Mouse (Mus musculus) midbrain, embryonic 16.5 days (tissue): Measurements from ENCODE around the gene Dyrk3. TPM values are rescaled to one million over a fixed set of nuclear protein-coding genes. Genes with fewer than 3 reads are reported as not detected.

Experiments used
- ATAC-seq: fragments of 200-750 bp; cut with Nextera tagmentation; 2 replicates; pipeline ENCODE4 v1.8.0; 2017; ENCODE audit warnings: moderate TSS enrichment
- H3K27ac ChIP-seq: fragments of 300-500 bp; sonication (generic); 2 replicates; pipeline ENCODE4 v1.5.1; 2014; ENCODE audit warnings: mild to moderate bottlenecking, low read length, mixed read lengths
- H3K27me3 ChIP-seq: fragments of 300-500 bp; sonication (generic); 2 replicates; pipeline ENCODE4 v1.6.1; 2014; ENCODE audit warnings: low read depth, low read length, mixed read lengths; ENCODE audit not compliant: control insufficient read depth, insufficient read depth
- H3K36me3 ChIP-seq: fragments of 300-500 bp; sonication (generic); 2 replicates; pipeline ENCODE4 v1.6.1; 2014; ENCODE audit warnings: mild to moderate bottlenecking, low read length, moderate library complexity, mixed read lengths; ENCODE audit not compliant: control insufficient read depth, insufficient read depth
- H3K4me1 ChIP-seq: fragments of 300-500 bp; sonication (generic); 2 replicates; pipeline ENCODE4 v1.6.1; 2014; ENCODE audit warnings: mild to moderate bottlenecking, low read length, mixed read lengths; ENCODE audit not compliant: control insufficient read depth, insufficient read depth
- H3K4me2 ChIP-seq: fragments of 300-500 bp; sonication (generic); 2 replicates; pipeline ENCODE4 v1.6.1; 2014; ENCODE audit warnings: mild to moderate bottlenecking, low read length, mixed read lengths
- H3K4me3 ChIP-seq: fragments of 300-500 bp; sonication (generic); 2 replicates; pipeline ENCODE4 v1.5.1; 2014; ENCODE audit warnings: low read depth, mild to moderate bottlenecking, low read length, moderate library complexity, mixed read lengths
- H3K9ac ChIP-seq: fragments of 300-500 bp; sonication (generic); 2 replicates; pipeline ENCODE4 v1.6.1; 2014; ENCODE audit warnings: low read depth, low read length, mixed read lengths
- H3K9me3 ChIP-seq: fragments of 300-500 bp; sonication (generic); replicated peaks from 2 replicates; pipeline ENCODE4 v1.6.1; 2014; ENCODE audit warnings: mild to moderate bottlenecking, low read length, mixed read lengths; ENCODE audit not compliant: control insufficient read depth, poor library complexity, severe bottlenecking
- WGBS: fragments of 180-500 bp; shearing (Covaris S2); extraction: QIAGEN DNeasy Blood & Tissue Kit; methylation state at CpG from one replicate; pipeline ENCODE4 v1.1.7; 2014; 5-methylcytosine and 5-hydroxymethylcytosine counted together
- polyA plus RNA-seq: library from polyadenylated mRNA; unstranded; fragments of >200 nt; fragmentation: Nextera tagmentation; extraction: Ambion mirVana; gene quantifications from 2 replicates; pipeline ENCODE4 v1.2.1, GENCODE M21; 2015

The Dyrk3 gene
- polyA plus RNA-seq, 1 experiment from 2014 or later = 14.1 TPM

- WGBS = 77% methylated on average over 2 of the region's 2 CpGs
- H3K36me3 ChIP-seq = no peaks in the 10 kb centered on the region
Measured at GRCm38 (mm10) chr1:131141449-131141848, 3.3 kb upstream of the Dyrk3 start.

GRCm38 (mm10) chr1:131139102-131140095, 1.3 kb upstream of the Dyrk3 start:
- 76% methylated on average over 11 of the region's 11 CpGs for WGBS
- peak overlapping the region; percentile 88; the same call in 1 of the 2 replicates for H3K9ac ChIP-seq
- peak overlapping the region; percentile 96 for H3K27ac ChIP-seq
- no peaks in the 10 kb centered on the region for H3K9me3 ChIP-seq
- H3K4me2 ChIP-seq = peak overlapping the region; percentile 88
- no peak for ATAC-seq
- no peaks in the 10 kb centered on the region for H3K36me3 ChIP-seq
- H3K4me3 ChIP-seq = peak overlapping the region; percentile 86
- no peaks in the 10 kb centered on the region for H3K27me3 ChIP-seq
- peaks cover 29% of the 10 kb centered on the region for H3K4me1 ChIP-seq

More at GRCm38 (mm10) chr1:131141449-131141848, 3.3 kb upstream of the Dyrk3 start:
- H3K4me2 ChIP-seq = no peak overlapping the region
- H3K27me3 ChIP-seq = no peaks in the 10 kb centered on the region
- ATAC-seq = no peak
- no peaks in the 10 kb centered on the region for H3K9me3 ChIP-seq
- peaks cover 9% of the 10 kb centered on the region for H3K4me1 ChIP-seq
- H3K27ac ChIP-seq = no peak overlapping the region
- H3K9ac ChIP-seq = no peak overlapping the region
- no peak overlapping the region for H3K4me3 ChIP-seq

GRCm38 (mm10) chr1:131137717-131138118, 422 bp downstream of the Dyrk3 start:
- Histone ChIP-seq H3K4me2 (peak overlapping the region; percentile 88), H3K4me3 (peak overlapping the region; percentile 86), H3K36me3 (no peaks in the 10 kb centered on the region), H3K9ac (peak overlapping the region; percentile 88), H3K9me3 (no peaks in the 10 kb centered on the region), H3K27me3 (no peaks in the 10 kb centered on the region), H3K27ac (peak overlapping the region; percentile 96), H3K4me1 (peaks cover 34% of the 10 kb centered on the region)
- 0% methylated on average over 14 of the region's 36 CpGs for WGBS
- ATAC-seq = peak; percentile 90

- 2% methylated on average over 5 of the region's 5 CpGs for WGBS
- Histone ChIP-seq H3K27ac (peak overlapping the region; percentile 25), H3K4me1 (peaks cover 34% of the 10 kb centered on the region), H3K27me3 (no peaks in the 10 kb centered on the region), H3K36me3 (no peaks in the 10 kb centered on the region), H3K4me2 (peak overlapping the region; percentile 88), H3K4me3 (peak overlapping the region; percentile 86), H3K9me3 (no peaks in the 10 kb centered on the region), H3K9ac (peak overlapping the region; percentile 45)
- no peak for ATAC-seq
Measured at GRCm38 (mm10) chr1:131137111-131137510, 1.0 kb downstream of the Dyrk3 start.

- Histone ChIP-seq H3K4me2 (peak overlapping the region; percentile 88), H3K27ac (no peak overlapping the region), H3K9me3 (no peaks in the 10 kb centered on the region), H3K27me3 (no peaks in the 10 kb centered on the region), H3K36me3 (no peaks in the 10 kb centered on the region), H3K9ac (no peak overlapping the region), H3K4me1 (peaks cover 34% of the 10 kb centered on the region), H3K4me3 (peak overlapping the region; percentile 86; the same call in 1 of the 2 replicates)
- ATAC-seq = no peak
- 86% methylated on average over 10 of the region's 10 CpGs for WGBS
Measured at GRCm38 (mm10) chr1:131135960-131136629, 2.0 kb downstream of the Dyrk3 start.

- WGBS = 48% methylated on average over 8 of the region's 8 CpGs
- Histone ChIP-seq H3K27ac (no peak overlapping the region), H3K9me3 (no peaks in the 10 kb centered on the region), H3K9ac (no peak overlapping the region), H3K4me3 (no peak overlapping the region), H3K27me3 (no peaks in the 10 kb centered on the region), H3K36me3 (peaks cover 7% of the 10 kb centered on the region; the same call in 1 of the 2 replicates), H3K4me1 (peaks cover 34% of the 10 kb centered on the region), H3K4me2 (peak overlapping the region; percentile 18; the same call in 1 of the 2 replicates)
- no peak for ATAC-seq
Measured at GRCm38 (mm10) chr1:131134942-131135522, 3.1 kb downstream of the Dyrk3 start.

GRCm38 (mm10) chr1:131134231-131134630, 3.9 kb downstream of the Dyrk3 start:
- Histone ChIP-seq H3K4me1 (peaks cover 32% of the 10 kb centered on the region), H3K9me3 (no peaks in the 10 kb centered on the region), H3K27me3 (no peaks in the 10 kb centered on the region), H3K27ac (no peak overlapping the region), H3K4me3 (no peak overlapping the region), H3K36me3 (peaks cover 15% of the 10 kb centered on the region), H3K9ac (no peak overlapping the region), H3K4me2 (peak overlapping the region; percentile 2; the same call in 1 of the 2 replicates)
- no peak for ATAC-seq
- 27% methylated on average over 6 of the region's 6 CpGs for WGBS

- H3K4me3 ChIP-seq = no peak overlapping the region
- H3K4me1 ChIP-seq = no peaks in the 10 kb centered on the region
- peaks cover 40% of the 10 kb centered on the region for H3K36me3 ChIP-seq
- ATAC-seq = no peak
- no peak overlapping the region for H3K9ac ChIP-seq
- 87% methylated on average over 11 of the region's 11 CpGs for WGBS
- H3K27ac ChIP-seq = no peak overlapping the region
- no peak overlapping the region for H3K4me2 ChIP-seq
- no peaks in the 10 kb centered on the region for H3K27me3 ChIP-seq
- no peaks in the 10 kb centered on the region for H3K9me3 ChIP-seq
Measured at GRCm38 (mm10) chr1:131125987-131126744, 12.0 kb downstream of the Dyrk3 start.
